Mouse (Mus musculus) cerebellum, adult 2 months (tissue): ENCODE results near the gene Gpc1. TPM values are rescaled to one million over a fixed set of nuclear protein-coding genes. Genes with fewer than 3 reads are reported as not detected.

Source experiments
- DNase-seq, 2 experiments: peaks; one replicate each; pipeline ENCODE4 v3.0.0; 2021
- H3K27ac ChIP-seq: fragments of 200-500 bp; 2 replicates; pipeline ENCODE4 v1.5.1; 2012; ENCODE audit warnings: low read length, control low read depth, inconsistent platforms; ENCODE audit not compliant: insufficient read depth
- H3K27me3 ChIP-seq: fragments of 200-500 bp; 2 replicates; pipeline ENCODE4 v1.6.1; 2012; ENCODE audit warnings: inconsistent platforms, mild to moderate bottlenecking, low read length, moderate library complexity; ENCODE audit not compliant: control insufficient read depth, insufficient read depth
- H3K4me1 ChIP-seq: fragments of 200-500 bp; 2 replicates; pipeline ENCODE4 v1.6.1; 2011; ENCODE audit warnings: low read length; ENCODE audit not compliant: control insufficient read depth, insufficient read depth
- H3K4me3 ChIP-seq: fragments of 200-500 bp; replicated peaks from 2 replicates; pipeline ENCODE3; 2011; ENCODE audit warnings: mild to moderate bottlenecking, low read depth, low read length, control low read depth; ENCODE audit not compliant: insufficient read depth
- CTCF ChIP-seq: fragments of 200-500 bp; IDR thresholded peaks from 2 replicates; pipeline ENCODE4 v1.5.1; 2011; ENCODE audit warnings: low read depth, mild to moderate bottlenecking, control low read depth, low read length, moderate library complexity, borderline replicate concordance; ENCODE audit not compliant: insufficient read depth
- POLR2A ChIP-seq: fragments of 200-500 bp; IDR thresholded peaks from 2 replicates; pipeline ENCODE4 v1.6.1; 2011; ENCODE audit warnings: low read length, control low read depth, borderline replicate concordance; ENCODE audit not compliant: insufficient read depth
- WGBS: fragments of 180-500 bp; shearing (Covaris S2); methylation state at CpG from one replicate; pipeline ENCODE4 v1.1.7; 2018; 5-methylcytosine and 5-hydroxymethylcytosine counted together
- polyA plus RNA-seq: library from polyadenylated mRNA; depleted of rRNA; stranded (reverse); fragments of >200 nt; gene quantifications from 2 replicates; pipeline ENCODE4 v1.2.3, GENCODE M21; 2012

Gene Gpc1
- polyA plus RNA-seq, 1 experiment = 62.5 TPM

DNA sequence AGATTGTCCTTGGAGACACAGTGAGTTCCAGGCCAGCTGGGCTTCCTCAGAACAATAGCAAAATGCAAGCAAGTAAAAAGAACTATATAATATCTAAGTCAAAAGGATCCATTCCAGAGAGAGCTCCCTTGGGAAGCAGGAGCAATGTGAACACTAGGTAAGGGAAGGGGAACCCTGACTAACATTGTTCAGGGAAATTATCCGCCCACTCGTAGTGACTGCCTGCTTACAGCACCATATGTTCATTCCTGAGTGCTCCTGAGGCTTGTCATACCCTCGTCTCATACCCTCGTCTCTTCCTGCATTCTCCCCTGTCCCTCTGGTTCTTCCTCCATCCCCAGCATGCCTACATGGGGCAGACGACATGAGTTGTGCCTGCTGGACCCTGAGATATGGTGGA lies 37.7 kb upstream of the Gpc1 start:
- TF ChIP-seq CTCF = no peak
- TF ChIP-seq POLR2A = no peak
- 36% methylated on average over 5 of the region's 5 CpGs for WGBS
- Histone ChIP-seq H3K27me3 (no peaks in the 10 kb centered on the region), H3K27ac (no peak overlapping the region), H3K4me3 (no peak overlapping the region), H3K4me1 (peaks cover 6% of the 10 kb centered on the region; the same call in 1 of the 2 replicates)
- DNase-seq = no peak

DNA sequence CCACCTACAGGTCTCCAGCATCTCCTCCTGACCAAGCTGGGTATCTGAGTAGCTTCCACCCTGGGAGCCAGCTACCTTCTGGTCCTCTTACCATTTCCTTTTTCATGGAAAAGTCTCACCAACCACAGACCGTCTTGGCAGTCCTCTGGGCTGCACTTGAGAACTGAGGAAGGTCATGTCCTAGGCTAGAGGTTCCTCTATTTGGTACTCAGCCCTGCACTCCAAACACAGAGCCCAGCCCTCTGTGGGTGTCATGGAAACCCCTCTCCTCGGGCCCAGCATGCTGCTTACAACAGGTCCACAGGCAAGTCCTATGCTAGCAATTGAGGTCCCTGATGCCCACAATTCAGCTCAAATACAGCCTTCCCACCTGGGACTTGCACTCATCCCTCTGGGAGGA lies 33.0 kb upstream of the Gpc1 start:
- Histone ChIP-seq H3K27me3 (no peaks in the 10 kb centered on the region), H3K4me3 (no peak overlapping the region), H3K4me1 (peaks cover 6% of the 10 kb centered on the region; the same call in 1 of the 2 replicates), H3K27ac (no peak overlapping the region)
- no peak for TF ChIP-seq CTCF
- TF ChIP-seq POLR2A = no peak
- DNase-seq = no peak
- 67% methylated on average over 2 of the region's 2 CpGs for WGBS

DNA sequence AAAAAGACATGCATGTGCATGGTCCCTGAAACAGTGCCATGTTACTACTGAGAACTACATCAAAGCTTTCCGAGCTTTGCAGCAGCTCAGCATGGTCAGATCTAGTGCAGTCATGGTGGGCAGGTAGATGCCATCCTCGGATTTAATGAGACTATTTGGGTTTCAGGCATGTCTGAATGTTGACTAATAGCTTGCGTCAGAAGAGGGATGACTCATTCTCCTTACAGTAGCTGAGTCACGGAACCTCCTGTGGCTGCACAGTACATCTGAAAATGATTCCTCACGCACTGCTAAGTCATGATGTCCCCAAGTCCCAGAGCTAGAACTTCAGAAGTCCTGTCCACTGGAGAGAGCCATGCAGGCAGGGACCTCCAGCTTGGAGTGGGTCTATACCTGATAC lies 31.8 kb upstream of the Gpc1 start:
- peak in 1 of 2 experiments; percentile 47 for DNase-seq
- Histone ChIP-seq H3K4me3 (no peak overlapping the region), H3K27ac (no peak overlapping the region), H3K4me1 (no peaks in the 10 kb centered on the region), H3K27me3 (no peaks in the 10 kb centered on the region)
- TF ChIP-seq POLR2A = no peak
- no peak for TF ChIP-seq CTCF
- 58% methylated on average over 5 of the region's 5 CpGs for WGBS

DNA sequence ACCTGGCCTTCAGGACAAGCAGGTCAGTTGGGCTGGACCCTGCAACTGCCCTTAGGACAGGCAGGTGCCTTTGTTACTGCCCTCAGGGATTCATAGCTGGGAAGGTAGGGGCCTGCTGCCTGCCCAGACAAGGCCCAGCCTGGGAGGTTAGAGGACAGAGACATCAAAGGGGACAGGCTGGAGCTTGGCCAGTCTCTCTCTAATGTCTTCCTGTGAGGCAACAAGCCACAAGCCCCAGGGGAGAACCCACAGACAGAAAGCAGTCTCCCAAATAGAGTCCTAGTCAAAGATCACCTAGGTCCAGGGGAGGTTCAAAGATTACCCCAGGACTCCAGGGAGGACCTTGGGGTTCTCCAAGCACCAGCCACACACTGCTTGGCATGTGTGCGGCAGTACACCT lies 29.1 kb upstream of the Gpc1 start:
- H3K27ac ChIP-seq = no peak overlapping the region
- WGBS = 100% methylated on average over 1 of the region's 1 CpGs
- DNase-seq = no peak

DNA sequence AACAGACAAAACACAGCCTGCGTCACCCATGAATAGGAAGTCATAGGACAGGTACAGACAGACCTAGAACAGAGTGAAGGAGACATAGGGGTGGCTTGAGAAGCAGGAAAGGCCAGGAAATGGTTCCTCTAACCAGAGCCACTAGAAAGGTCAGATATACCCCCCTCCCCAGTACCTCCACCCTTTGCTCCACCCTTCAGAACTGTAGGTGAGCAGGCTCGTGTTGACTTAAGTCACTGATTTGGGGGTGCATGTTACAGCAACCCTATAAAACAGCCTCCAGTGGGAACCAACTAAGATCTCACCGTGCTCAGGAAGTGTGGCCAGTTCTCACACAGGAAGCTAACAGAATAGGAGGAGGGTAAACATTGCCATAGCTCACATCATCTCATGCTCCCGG lies 28.1 kb upstream of the Gpc1 start:
- 88% methylated on average over 4 of the region's 4 CpGs for WGBS
- no peak for TF ChIP-seq POLR2A
- no peak for TF ChIP-seq CTCF
- no peak overlapping the region for H3K27ac ChIP-seq
- no peaks in the 10 kb centered on the region for H3K4me1 ChIP-seq
- no peak overlapping the region for H3K4me3 ChIP-seq
- no peaks in the 10 kb centered on the region for H3K27me3 ChIP-seq
- no peak for DNase-seq

More for the DNA sequence above, 29.1 kb upstream of the Gpc1 start:
- Histone ChIP-seq H3K4me1 (no peaks in the 10 kb centered on the region), H3K27me3 (no peaks in the 10 kb centered on the region), H3K4me3 (no peak overlapping the region)
- TF ChIP-seq CTCF (no peak), POLR2A (no peak)

DNA sequence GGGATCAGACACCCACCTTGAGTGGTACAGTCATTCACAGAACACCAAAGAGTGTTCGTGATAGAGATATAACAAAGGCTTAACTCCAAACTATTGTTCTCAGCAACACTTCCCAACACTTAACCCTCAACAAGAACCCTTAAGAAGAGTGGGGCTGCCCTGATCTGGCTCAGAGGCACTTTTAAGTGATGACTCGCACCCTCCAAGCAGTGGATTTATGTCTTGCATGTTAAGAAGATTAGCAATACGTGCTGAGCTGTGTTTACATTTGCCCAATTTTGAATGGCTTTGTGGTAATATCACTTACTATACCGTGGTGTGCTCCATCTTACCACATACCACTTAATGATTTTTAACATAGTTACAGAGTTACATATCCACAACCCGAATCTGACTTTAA lies 26.3 kb upstream of the Gpc1 start:
- Histone ChIP-seq H3K4me3 (no peak overlapping the region), H3K27ac (no peak overlapping the region), H3K27me3 (no peaks in the 10 kb centered on the region), H3K4me1 (no peaks in the 10 kb centered on the region)
- 79% methylated on average over 5 of the region's 5 CpGs for WGBS
- TF ChIP-seq POLR2A (no peak), CTCF (no peak)
- DNase-seq = no peak

DNA sequence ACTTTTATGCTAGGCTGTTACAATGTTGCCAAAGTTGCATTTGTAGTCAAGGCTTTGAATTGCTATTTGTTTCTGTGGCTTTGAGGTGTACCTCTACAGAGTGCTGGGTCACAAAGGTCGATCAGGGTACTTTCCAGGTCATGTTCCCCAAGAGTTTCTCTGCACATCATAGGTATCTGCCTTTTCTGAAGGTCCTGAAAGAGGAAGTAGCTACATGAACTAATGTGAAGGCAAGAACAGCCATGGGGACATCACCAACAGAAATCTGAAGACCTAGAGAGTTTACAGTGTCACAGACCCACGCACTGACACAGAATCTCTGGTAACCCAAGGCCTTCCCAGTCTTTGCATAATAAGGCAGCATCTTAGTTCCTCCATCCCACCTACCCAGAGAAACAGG lies 25.6 kb upstream of the Gpc1 start:
- DNase-seq = no peak
- TF ChIP-seq POLR2A (no peak), CTCF (no peak)
- Histone ChIP-seq H3K27ac (no peak overlapping the region), H3K4me3 (no peak overlapping the region), H3K4me1 (no peaks in the 10 kb centered on the region), H3K27me3 (no peaks in the 10 kb centered on the region)
- 75% methylated on average over 2 of the region's 2 CpGs for WGBS

DNA sequence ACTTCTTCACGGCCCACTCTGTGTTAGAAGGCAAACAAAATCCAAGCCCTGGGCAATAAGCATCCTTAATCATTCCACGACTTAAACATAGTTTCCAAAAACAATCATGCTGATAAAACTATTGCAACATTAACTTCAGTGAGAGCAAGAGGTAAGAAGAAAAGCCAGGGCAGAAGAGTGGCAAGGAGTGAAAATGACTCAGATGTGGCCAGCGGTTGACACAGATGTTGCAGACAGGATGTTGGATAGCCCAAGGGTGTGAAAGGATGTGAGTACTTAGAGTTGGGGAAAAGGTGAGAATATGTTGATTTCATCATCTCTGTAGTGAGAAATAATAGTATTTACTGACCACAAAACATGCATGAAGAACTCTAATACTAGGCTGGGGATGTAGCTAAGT lies 24.7 kb upstream of the Gpc1 start:
- Histone ChIP-seq H3K27ac (no peak overlapping the region), H3K27me3 (no peaks in the 10 kb centered on the region), H3K4me1 (no peaks in the 10 kb centered on the region), H3K4me3 (no peak overlapping the region)
- WGBS = 87% methylated on average over 3 of the region's 3 CpGs
- no peak for TF ChIP-seq CTCF
- TF ChIP-seq POLR2A = no peak
- DNase-seq = no peak
